Mouse (Mus musculus): ENCODE measurements at regions not wholly inside any gene's neighbourhood (a gene's known extent, or its start where the extent isn't known, plus 50 kb on each side); places are given as distances from the start of the nearest gene placed in this dataset.

GRCm38 (mm10) chr9:62590407-62591195 is 53.8 kb upstream of the Coro2b start:
- DNase-seq (ENCODE audit: low read depth): no peak

- no peak for DNase-seq (ENCODE audit: low read depth)
These were observed 54.3 kb upstream of the Coro2b start for GRCm38 (mm10) chr9:62591196-62591485.

- no peak for DNase-seq (ENCODE audit: low read depth)
These were observed 61.2 kb upstream of the Coro2b start for GRCm38 (mm10) chr9:62598056-62598455.

GRCm38 (mm10) chr9:62598956-62599355 is 62.1 kb upstream of the Coro2b start:
- no peak for DNase-seq (ENCODE audit: low read depth)

- no peak for DNase-seq (ENCODE audit: low read depth)
These were observed 67.1 kb upstream of the Itga11 start for GRCm38 (mm10) chr9:62610526-62610925.

- no peak for DNase-seq (ENCODE audit: low read depth)
These were observed 66.2 kb upstream of the Itga11 start for GRCm38 (mm10) chr9:62611452-62611851.

- DNase-seq (ENCODE audit: low read depth): no peak
These were observed 64.6 kb upstream of the Itga11 start for GRCm38 (mm10) chr9:62613053-62613452.

- no peak for DNase-seq (ENCODE audit: low read depth)
These were observed 63.8 kb upstream of the Itga11 start for GRCm38 (mm10) chr9:62613806-62614205.

- DNase-seq (ENCODE audit: low read depth): no peak
These were observed 62.7 kb upstream of the Itga11 start for GRCm38 (mm10) chr9:62614950-62615349.

GRCm38 (mm10) chr9:62615799-62616198 is 61.8 kb upstream of the Itga11 start:
- DNase-seq (ENCODE audit: low read depth): no peak

GRCm38 (mm10) chr9:62618994-62619393 is 58.6 kb upstream of the Itga11 start:
- no peak for DNase-seq (ENCODE audit: low read depth)

GRCm38 (mm10) chr9:62620901-62621445 is 56.7 kb upstream of the Itga11 start:
- DNase-seq (ENCODE audit: low read depth): no peak

GRCm38 (mm10) chr9:62622106-62622505 is 55.5 kb upstream of the Itga11 start:
- peak; percentile 7 for DNase-seq (ENCODE audit: low read depth)

GRCm38 (mm10) chr9:62624562-62625044 is 53.0 kb upstream of the Itga11 start:
- no peak for DNase-seq (ENCODE audit: low read depth)

GRCm38 (mm10) chr9:62627071-62628000 is 50.3 kb upstream of the Itga11 start:
- no peak for DNase-seq (ENCODE audit: low read depth)

Measured in naive thymus-derived CD4-positive, alpha-beta T cell, adult 2 months (primary cell).